Mouse (Mus musculus): Measurements from ENCODE around the gene Pgm2l1.

GRCm38 (mm10) chr7:100190778-100191177 is 36.4 kb upstream of the Pgm2l1 start:
- TF ChIP-seq POLR2A (IDR thresholded peaks at IDR 0.05; ENCODE audit: insufficient read length, low read depth) (no peak), MYOG (IDR thresholded peaks at IDR 0.05; ENCODE audit: control insufficient read depth in 1 of 3, insufficient read depth in 1 of 3, insufficient read length in 2 of 3, low read depth in 2 of 3) (no peak), MYOD1 (IDR thresholded peaks at IDR 0.05; ENCODE audit: control insufficient read depth in 1 of 3, insufficient read length in 2 of 3, low read depth in 2 of 3) (no peak), USF1 (IDR thresholded peaks at IDR 0.05; ENCODE audit: low read depth) (no peak), E2F4 (IDR thresholded peaks at IDR 0.05; ENCODE audit: insufficient read depth) (no peak)

All from myocyte (in vitro differentiated cells).